Mouse (Mus musculus) embryo, embryonic 10 days (tissue): Measurements from ENCODE around the gene BC024978.
A peak's percentile ranks its signal among the peaks of the same experiment; 100 is the strongest.

Experiments
- DNase-seq: peaks from one replicate; pipeline ENCODE4 v3.0.0-alpha.2; 2015; ENCODE audit warnings: low spot score

Gene BC024978

GRCm38 (mm10) chr7:27195681-27196611, at the start of gene BC024978, which contains the start of gene Snrpa:
BC024978 (plus strand) TSS chr7:27195781.
Snrpa (minus strand) TSS chr7:27196271.
- peak; percentile 99 for DNase-seq

DNA sequence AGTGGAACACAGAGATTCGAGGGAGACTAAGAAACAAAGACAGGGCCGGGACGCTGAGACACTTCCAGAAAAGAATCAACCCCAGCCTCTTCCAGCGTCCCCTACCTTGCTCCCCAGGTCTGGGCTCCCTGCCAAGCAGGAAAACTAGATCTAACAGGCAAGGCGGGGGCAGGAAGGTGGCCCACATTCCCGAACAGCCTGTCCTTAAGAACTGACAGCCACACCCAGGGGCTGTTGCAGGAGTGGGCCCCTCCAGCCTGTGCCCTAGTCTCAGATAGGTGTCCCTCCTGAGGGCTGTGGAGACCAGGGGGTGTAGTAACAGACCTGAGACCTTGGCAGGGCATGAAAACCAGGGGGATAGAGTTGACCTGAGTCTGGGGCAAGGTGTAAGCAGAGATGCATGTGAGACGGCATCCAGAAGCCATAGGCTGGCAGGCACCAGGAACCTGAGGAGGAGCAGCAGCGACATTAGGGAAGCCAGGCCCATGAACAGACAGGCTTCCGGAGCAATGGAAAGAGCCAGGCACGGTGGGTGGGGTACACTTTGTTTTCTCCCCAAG, 42.3 kb upstream of the BC024978 start, which contains the start of gene Cyp2t4:
Cyp2t4 (plus strand) TSS at position 510 of the 560 bp plus-strand sequence.
- DNase-seq, result no peak

DNA sequence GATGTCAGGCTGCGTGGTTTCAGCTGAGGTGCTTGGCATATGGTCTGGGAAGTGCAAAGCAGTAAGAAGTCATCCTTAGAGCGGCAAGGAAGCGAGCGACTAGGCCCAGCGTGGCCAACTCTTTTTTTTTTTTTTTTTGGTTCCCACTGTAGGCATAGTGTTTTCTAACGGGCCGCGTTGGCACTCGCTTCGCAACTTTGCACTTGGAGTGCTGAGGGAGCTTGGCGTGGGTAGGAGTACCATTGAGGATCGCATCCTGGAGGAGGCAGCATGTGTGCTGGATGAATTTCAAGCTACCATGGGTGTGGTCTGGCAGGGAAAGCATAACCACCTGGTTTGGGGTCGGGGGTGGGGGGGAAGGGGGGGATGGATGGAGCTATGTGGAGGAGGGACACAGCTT, 39.6 kb upstream of the BC024978 start:
- DNase-seq, result no peak

GRCm38 (mm10) chr7:27158171-27158570, 37.4 kb upstream of the BC024978 start:
- no peak for DNase-seq

GRCm38 (mm10) chr7:27159256-27159655, 36.3 kb upstream of the BC024978 start:
- DNase-seq, result no peak

DNA sequence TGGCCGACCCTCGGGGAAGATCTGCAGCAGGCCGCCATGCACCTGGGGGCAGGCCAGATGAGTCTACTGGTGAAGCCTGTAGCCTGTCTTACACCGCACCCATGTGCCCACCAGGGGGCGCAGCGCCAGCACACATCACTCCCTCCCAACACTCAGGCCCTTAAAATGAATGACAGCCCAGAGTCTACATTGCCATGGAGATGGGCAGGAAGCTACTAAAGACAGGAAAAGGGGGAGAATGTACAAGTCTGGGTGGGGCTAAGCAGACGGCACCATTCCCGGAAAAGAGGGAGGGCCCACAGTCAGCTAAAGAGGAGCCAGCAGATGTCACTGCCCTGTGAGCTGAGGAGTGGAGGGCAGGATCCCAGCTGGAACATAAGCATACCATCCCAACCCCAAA, 35.7 kb upstream of the BC024978 start:
- peak; percentile 89 for DNase-seq

- no peak for DNase-seq
These were observed 34.7 kb upstream of the BC024978 start for GRCm38 (mm10) chr7:27160921-27161320.

GRCm38 (mm10) chr7:27161744-27162143, 33.8 kb upstream of the BC024978 start:
- DNase-seq, result no peak

DNA sequence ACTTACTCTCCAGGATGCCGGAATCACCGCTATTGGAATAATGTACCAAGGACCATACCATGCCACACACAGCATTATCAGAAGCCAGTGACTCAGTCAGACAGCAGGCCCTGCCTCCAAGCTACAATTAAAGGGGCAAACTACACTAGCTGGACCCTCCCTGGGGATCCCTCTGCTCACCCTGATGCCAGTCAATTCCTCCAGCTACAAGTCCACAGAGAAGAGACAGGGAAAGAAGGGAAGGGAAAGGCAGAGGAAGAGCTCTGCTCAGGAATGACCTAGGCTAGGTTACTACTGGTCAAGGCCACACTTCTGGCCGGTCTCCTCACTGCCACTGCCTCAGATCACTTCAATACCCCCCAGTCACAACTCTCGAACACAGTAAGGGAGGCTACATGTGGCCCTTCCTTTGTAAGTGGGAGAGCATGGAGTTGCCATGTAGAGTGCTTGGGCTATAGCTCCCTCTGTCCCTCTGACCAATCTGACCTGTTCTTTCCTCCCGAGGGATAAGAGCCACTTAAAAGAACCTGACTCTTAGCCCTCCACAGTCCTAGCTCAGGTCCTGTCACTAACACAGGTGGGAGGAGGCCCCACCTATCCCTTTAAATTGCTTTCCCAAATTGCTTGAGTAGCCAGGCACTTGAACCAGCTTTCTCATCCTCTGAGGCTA, 32.7 kb upstream of the BC024978 start:
- DNase-seq, result no peak

GRCm38 (mm10) chr7:27163450-27163805, 32.2 kb upstream of the BC024978 start:
- DNase-seq, result no peak

DNA sequence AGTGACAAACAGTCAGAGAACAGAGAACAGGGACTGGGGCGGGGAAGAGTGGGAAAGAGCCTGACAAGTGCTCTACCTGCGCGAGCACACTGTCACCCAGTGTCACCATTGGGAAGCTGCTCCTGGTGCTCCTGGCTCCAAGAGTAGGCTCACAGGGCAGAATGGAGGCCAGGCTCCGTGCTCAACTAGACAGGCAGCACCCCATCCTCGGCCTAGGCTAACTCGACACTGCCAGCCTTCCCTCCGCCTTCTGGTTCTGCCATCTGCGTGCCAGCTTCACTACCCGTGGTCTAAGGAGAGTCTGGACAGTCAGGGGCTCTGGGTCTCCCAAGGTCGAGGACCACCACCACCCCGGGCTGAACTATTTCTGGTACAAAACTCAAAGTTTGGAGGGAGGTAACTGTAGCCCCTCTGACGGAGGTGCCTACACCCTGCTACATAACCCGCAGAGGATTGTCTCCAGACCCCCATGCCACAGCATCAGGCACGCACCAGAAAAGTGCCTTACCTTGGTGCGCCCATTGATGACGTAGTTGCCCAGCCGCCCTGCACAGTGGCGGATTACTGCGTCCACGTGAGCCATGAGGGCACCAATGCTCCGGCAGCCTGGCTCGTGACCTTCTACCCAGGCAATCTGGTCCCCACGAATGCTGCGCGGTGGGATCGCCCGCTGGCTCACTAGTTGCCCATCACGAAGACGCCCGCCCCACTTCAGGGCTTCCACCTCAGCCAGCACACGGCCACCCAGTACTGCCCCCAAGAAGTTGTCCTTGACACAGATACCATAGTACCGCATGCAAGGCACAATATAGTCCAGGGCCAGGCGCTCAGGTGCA, 31.3 kb upstream of the BC024978 start:
- no peak for DNase-seq

DNA sequence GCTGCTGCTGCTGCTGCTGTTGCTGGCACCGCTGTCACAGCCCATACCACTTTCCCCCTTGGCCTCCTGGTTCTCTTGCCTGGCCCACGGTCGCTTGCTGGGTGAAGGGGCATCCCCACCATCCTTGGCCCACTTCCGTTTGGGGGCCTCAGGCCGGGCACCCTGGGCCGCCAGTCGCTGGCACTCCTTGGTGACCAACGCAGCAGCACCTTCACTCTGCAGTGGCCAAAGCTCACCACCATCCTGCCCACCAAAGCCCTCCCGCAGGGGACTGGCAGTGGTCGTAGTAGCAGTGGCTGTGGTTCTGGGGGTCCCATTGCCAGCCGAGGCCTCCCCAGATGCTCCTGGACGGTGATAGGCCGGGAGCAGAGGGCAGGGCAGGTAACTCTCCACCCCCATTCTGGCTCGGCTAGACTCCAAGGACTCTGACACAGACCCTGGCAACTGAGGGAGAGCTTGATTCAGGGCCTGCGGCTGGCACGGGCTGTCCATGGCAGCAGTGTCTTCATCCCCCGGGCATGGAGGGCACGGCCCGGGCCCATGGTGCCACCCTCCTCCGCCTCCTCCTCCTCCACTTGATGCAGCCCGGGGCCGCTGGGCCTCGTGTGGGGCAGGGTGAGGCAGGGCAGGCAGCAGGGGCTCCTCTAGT, 30.4 kb upstream of the BC024978 start:
- no peak for DNase-seq

- no peak for DNase-seq
These were observed 29.9 kb upstream of the BC024978 start for GRCm38 (mm10) chr7:27165696-27166095.

GRCm38 (mm10) chr7:27166229-27166613, 29.4 kb upstream of the BC024978 start:
- peak; percentile 84 for DNase-seq

- DNase-seq, result peak; percentile 97
These were observed 28.7 kb upstream of the BC024978 start, which contains the start of gene Egln2 for GRCm38 (mm10) chr7:27166614-27167474. Egln2 (minus strand) TSS chr7:27166802.

GRCm38 (mm10) chr7:27167475-27168094, 28.0 kb upstream of the BC024978 start:
- no peak for DNase-seq

GRCm38 (mm10) chr7:27168371-27168770, 27.2 kb upstream of the BC024978 start:
- no peak for DNase-seq

- no peak for DNase-seq
These were observed 24.6 kb upstream of the BC024978 start for GRCm38 (mm10) chr7:27170981-27171380.

- DNase-seq, result no peak
These were observed 21.1 kb upstream of the BC024978 start for GRCm38 (mm10) chr7:27174496-27174895.

DNA sequence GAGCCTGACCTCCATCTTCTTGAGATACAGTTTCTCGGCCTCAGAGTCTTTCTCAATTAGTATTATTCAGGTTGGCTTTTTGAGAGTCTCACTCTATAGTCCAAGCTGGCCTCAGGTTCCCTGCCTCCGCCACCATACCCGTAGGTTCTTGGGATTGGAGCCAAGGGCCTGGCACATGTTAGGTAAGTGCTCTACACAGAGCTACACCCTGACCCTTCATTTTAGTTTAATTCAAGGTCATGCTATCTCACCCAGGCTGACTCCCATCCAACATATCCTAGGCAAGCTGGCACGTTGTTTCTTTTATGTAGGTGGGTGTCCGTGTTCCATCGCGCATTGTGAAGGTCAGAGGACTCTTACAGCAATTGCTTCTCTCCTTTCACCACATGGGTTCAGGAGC, 20.7 kb upstream of the BC024978 start:
- DNase-seq, result no peak
